Mouse (Mus musculus) erythroblast, embryonic 14.5 days (primary cell): ENCODE measurements around the gene Fgfr2.

ENCODE experiments used
- GATA1 ChIP-seq: IDR thresholded peaks from 2 replicates; pipeline ENCODE4 v1.6.1; 2012; ENCODE audit warnings: low read length, inconsistent platforms, mixed read lengths
- TAL1 ChIP-seq: IDR thresholded peaks from 3 replicates; pipeline ENCODE4 v1.6.1; 2012; ENCODE audit warnings: low read length, inconsistent platforms, mixed read lengths

- no peak for TF ChIP-seq GATA1
- no peak for TF ChIP-seq TAL1
Observed at GRCm38 (mm10) chr7:130897201-130897600, 2225.9 kb downstream of the Fgfr2 start.
